Mouse (Mus musculus): Measurements from ENCODE around the gene Sstr5.

The Sstr5 gene

GRCm38 (mm10) chr17:25472044-25472443 is 25.0 kb downstream of the Sstr5 start:
- DNase-seq: no peak

GRCm38 (mm10) chr17:25471418-25471817 is 25.7 kb downstream of the Sstr5 start:
- no peak for DNase-seq

- peak; percentile 9 for DNase-seq
Observed at GRCm38 (mm10) chr17:25469798-25470197, 27.3 kb downstream of the Sstr5 start.

GRCm38 (mm10) chr17:25468301-25468700 is 28.8 kb downstream of the Sstr5 start:
- DNase-seq: no peak

GRCm38 (mm10) chr17:25467781-25468180 is 29.3 kb downstream of the Sstr5 start:
- no peak for DNase-seq

- DNase-seq: no peak
Observed at GRCm38 (mm10) chr17:25466257-25466656, 30.8 kb downstream of the Sstr5 start.

- no peak for DNase-seq
Observed at GRCm38 (mm10) chr17:25464091-25464490, 33.0 kb downstream of the Sstr5 start.

- no peak for DNase-seq
Observed at GRCm38 (mm10) chr17:25463326-25463945, 33.7 kb downstream of the Sstr5 start.

GRCm38 (mm10) chr17:25462236-25462875 is 34.7 kb downstream of the Sstr5 start:
- no peak for DNase-seq

- DNase-seq: no peak
Observed at GRCm38 (mm10) chr17:25456540-25456939, 40.5 kb downstream of the Sstr5 start.

GRCm38 (mm10) chr17:25454272-25454671 is 42.8 kb downstream of the Sstr5 start, which contains the start of gene Tekt4:
Gene Tekt4, plus strand, starts transcription at chr17:25454615.
- DNase-seq: no peak

- DNase-seq: no peak
Observed at GRCm38 (mm10) chr17:25452246-25452965, 44.7 kb downstream of the Sstr5 start.

GRCm38 (mm10) chr17:25450329-25450728 is 46.8 kb downstream of the Sstr5 start:
- no peak for DNase-seq

GRCm38 (mm10) chr17:25447865-25448264 is 49.2 kb downstream of the Sstr5 start:
- DNase-seq: no peak

GRCm38 (mm10) chr17:25445841-25446240 is 51.2 kb downstream of the Sstr5 start:
- no peak for DNase-seq

GRCm38 (mm10) chr17:25445074-25445473 is 52.0 kb downstream of the Sstr5 start:
- no peak for DNase-seq

GRCm38 (mm10) chr17:25442889-25443288 is 54.2 kb downstream of the Sstr5 start:
- no peak for DNase-seq

- DNase-seq: no peak
Observed at GRCm38 (mm10) chr17:25441417-25441816, 55.7 kb downstream of the Sstr5 start.

Data from thymus, postnatal 25 days (tissue).